Mouse (Mus musculus) midbrain, postnatal 0 days (tissue): ENCODE results near the gene Fndc5. TPM values are rescaled to one million over a fixed set of nuclear protein-coding genes. Genes with fewer than 3 reads are reported as not detected.

Experiments used
- ATAC-seq: fragments of 200-750 bp; cut with Nextera tagmentation; 2 replicates; pipeline ENCODE4 v1.8.0; 2017; ENCODE audit warnings: moderate number of reproducible peaks, mild to moderate bottlenecking, moderate TSS enrichment, moderate library complexity; ENCODE audit not compliant: low FRiP score
- DNase-seq: peaks from one replicate; pipeline ENCODE4 v3.0.0-alpha.2; 2015; ENCODE audit warnings: low spot score
- H3K27ac ChIP-seq: fragments of 300-500 bp; sonication (generic); 2 replicates; pipeline ENCODE4 v1.5.1; 2014; ENCODE audit warnings: low read depth, mild to moderate bottlenecking, low read length, mixed read lengths
- H3K27me3 ChIP-seq: fragments of 300-500 bp; sonication (generic); 2 replicates; pipeline ENCODE4 v1.6.1; 2014; ENCODE audit warnings: low read length, control low read depth, mixed read lengths; ENCODE audit not compliant: insufficient read depth
- H3K36me3 ChIP-seq: fragments of 300-500 bp; sonication (generic); 2 replicates; pipeline ENCODE4 v1.6.1; 2014; ENCODE audit warnings: low read length, control low read depth, mixed read lengths; ENCODE audit not compliant: insufficient read depth
- H3K4me1 ChIP-seq: fragments of 300-500 bp; sonication (generic); 2 replicates; pipeline ENCODE4 v1.6.1; 2014; ENCODE audit warnings: mild to moderate bottlenecking, control low read depth, antibody characterized with exemption, low read length, mixed read lengths; ENCODE audit not compliant: insufficient read depth
- H3K4me2 ChIP-seq: fragments of 300-500 bp; sonication (generic); 2 replicates; pipeline ENCODE4 v1.6.1; 2014; ENCODE audit warnings: low read depth, mild to moderate bottlenecking, low read length, mixed read lengths; ENCODE audit not compliant: poor library complexity, severe bottlenecking
- H3K4me3 ChIP-seq: fragments of 300-500 bp; sonication (generic); 2 replicates; pipeline ENCODE4 v1.5.1; 2014; ENCODE audit warnings: low read depth, mild to moderate bottlenecking, low read length, moderate library complexity
- H3K9ac ChIP-seq: fragments of 300-500 bp; sonication (generic); replicated peaks from 2 replicates; pipeline ENCODE4 v1.6.1; 2014; ENCODE audit warnings: mild to moderate bottlenecking, low read length, moderate library complexity, mixed read lengths; ENCODE audit not compliant: poor library complexity, severe bottlenecking
- H3K9me3 ChIP-seq: fragments of 300-500 bp; sonication (generic); 2 replicates; pipeline ENCODE4 v1.6.1; 2016; ENCODE audit warnings: low read length, control low read depth
- CTCF ChIP-seq: IDR thresholded peaks from 2 replicates; pipeline ENCODE4 v1.5.1; 2016; ENCODE audit warnings: antibody characterized with exemption, mild to moderate bottlenecking
- WGBS: fragments of 180-500 bp; shearing (Covaris S2); extraction: QIAGEN DNeasy Blood & Tissue Kit; methylation state at CpG from one replicate; pipeline ENCODE4 v1.1.7; 2014; 5-methylcytosine and 5-hydroxymethylcytosine counted together
- polyA plus RNA-seq: library from polyadenylated mRNA; unstranded; fragments of >200 nt; fragmentation: Nextera tagmentation; extraction: Ambion mirVana; gene quantifications from 2 replicates; pipeline ENCODE4 v1.2.1, GENCODE M21; 2015
- total RNA-seq: library from RNA; depleted of rRNA; stranded (reverse); fragments of >200 nt; gene quantifications from 2 replicates; pipeline ENCODE4 v1.2.3, GENCODE M21; 2014

The Fndc5 gene
- total and polyA plus RNA-seq, 2 experiments from 2014 or later = 14.6 to 36.3 TPM

- WGBS = 28% methylated on average over 28 of the region's 28 CpGs
- no peaks in the 10 kb centered on the region for H3K4me1 ChIP-seq
- no peaks in the 10 kb centered on the region for H3K27me3 ChIP-seq
- no peak overlapping the region for H3K4me2 ChIP-seq
- no peak overlapping the region for H3K27ac ChIP-seq
- H3K36me3 ChIP-seq = 0 out of 2 replicates have a peak, but pooled peaks cover 3% of the 10 kb centered on the region
- ATAC-seq = peak; percentile 67
- no peak overlapping the region for H3K4me3 ChIP-seq
- no peak overlapping the region for H3K9ac ChIP-seq
- peak; percentile 99 for TF ChIP-seq CTCF
- no peaks in the 10 kb centered on the region for H3K9me3 ChIP-seq
- peak; percentile 96 for DNase-seq
Measured at GRCm38 (mm10) chr4:129113083-129113988, 23.5 kb upstream of the Fndc5 start.

- 97% methylated on average over 8 of the region's 8 CpGs for WGBS
- Histone ChIP-seq H3K36me3 (0 out of 2 replicates have a peak, but pooled peaks cover 3% of the 10 kb centered on the region), H3K4me3 (no peak overlapping the region), H3K9ac (no peak overlapping the region), H3K4me2 (no peak overlapping the region), H3K27ac (no peak overlapping the region), H3K9me3 (no peaks in the 10 kb centered on the region), H3K27me3 (peaks cover 3% of the 10 kb centered on the region; the same call in 1 of the 2 replicates), H3K4me1 (0 out of 2 replicates have a peak, but pooled peaks cover 5% of the 10 kb centered on the region)
- ATAC-seq (no peak), DNase-seq (no peak)
- TF ChIP-seq CTCF = no peak
Measured at GRCm38 (mm10) chr4:129116703-129117102, 20.1 kb upstream of the Fndc5 start.

DNA sequence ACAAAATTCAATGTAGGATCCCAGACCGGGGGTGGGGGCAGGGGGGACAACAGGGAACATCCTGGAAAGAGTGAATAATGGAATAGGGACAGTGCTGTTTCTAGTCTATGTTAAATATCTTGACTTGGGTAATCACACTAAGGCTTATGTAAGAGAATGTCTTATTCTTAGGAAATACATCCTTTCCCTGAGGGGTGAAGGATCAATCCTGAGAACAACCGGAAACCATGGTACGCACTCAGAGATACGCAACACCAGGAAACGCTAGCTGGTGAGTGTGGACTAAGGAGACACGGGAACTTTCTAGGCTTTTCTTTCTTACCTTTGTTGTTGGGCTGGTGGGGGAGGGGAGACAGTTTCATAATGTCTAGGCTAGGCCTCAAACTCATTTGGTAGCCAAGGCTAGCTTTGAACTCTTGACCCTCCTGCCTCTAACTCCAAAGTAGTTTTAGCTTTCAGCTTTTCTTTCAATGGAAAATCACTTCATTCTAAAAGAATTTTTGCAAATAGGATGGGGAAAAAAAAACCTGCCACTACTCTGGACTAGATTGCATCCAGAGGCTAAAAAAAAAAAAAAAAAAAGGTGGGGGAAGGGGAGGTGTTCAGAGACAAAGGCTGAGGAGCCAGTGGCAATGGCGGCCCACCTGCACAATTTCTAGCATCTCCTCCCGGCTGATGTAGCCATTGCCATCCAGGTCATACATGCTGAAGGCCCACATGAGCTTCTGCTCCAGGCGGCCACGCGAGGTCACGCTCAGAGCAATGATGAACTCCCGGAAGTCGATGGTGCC lies 18.9 kb upstream of the Fndc5 start:
- no peak for TF ChIP-seq CTCF
- no peak for ATAC-seq
- no peak for DNase-seq
- Histone ChIP-seq H3K4me2 (no peak overlapping the region), H3K9me3 (no peaks in the 10 kb centered on the region), H3K4me3 (no peak overlapping the region), H3K27me3 (peaks cover 3% of the 10 kb centered on the region; the same call in 1 of the 2 replicates), H3K4me1 (0 out of 2 replicates have a peak, but pooled peaks cover 5% of the 10 kb centered on the region), H3K27ac (no peak overlapping the region), H3K9ac (no peak overlapping the region), H3K36me3 (no peaks in the 10 kb centered on the region)
- WGBS = 87% methylated on average over 14 of the region's 14 CpGs

- DNase-seq (no peak), ATAC-seq (no peak)
- TF ChIP-seq CTCF = no peak
- Histone ChIP-seq H3K9ac (peak overlapping the region; percentile 88; the same call in 1 of the 2 replicates), H3K9me3 (no peaks in the 10 kb centered on the region), H3K4me2 (peak overlapping the region; percentile 90), H3K4me1 (0 out of 2 replicates have a peak, but pooled peaks cover 5% of the 10 kb centered on the region), H3K27me3 (peaks cover 3% of the 10 kb centered on the region; the same call in 1 of the 2 replicates), H3K4me3 (peak overlapping the region; percentile 68), H3K27ac (no peak overlapping the region), H3K36me3 (no peaks in the 10 kb centered on the region)
- 75% methylated on average over 10 of the region's 10 CpGs for WGBS
Measured at GRCm38 (mm10) chr4:129119708-129120107, 17.1 kb upstream of the Fndc5 start.

GRCm38 (mm10) chr4:129120520-129121445 lies 16.0 kb upstream of the Fndc5 start:
- ATAC-seq (peak; percentile 59), DNase-seq (no peak)
- Histone ChIP-seq H3K4me3 (peak overlapping the region; percentile 68), H3K9me3 (no peaks in the 10 kb centered on the region), H3K27ac (peak overlapping the region; percentile 65), H3K36me3 (no peaks in the 10 kb centered on the region), H3K4me2 (peak overlapping the region; percentile 90), H3K27me3 (peaks cover 3% of the 10 kb centered on the region; the same call in 1 of the 2 replicates), H3K4me1 (0 out of 2 replicates have a peak, but pooled peaks cover 10% of the 10 kb centered on the region), H3K9ac (peak overlapping the region; percentile 88)
- TF ChIP-seq CTCF = peak; percentile 55
- WGBS = 1% methylated on average over 56 of the region's 59 CpGs
